Mouse (Mus musculus): ENCODE measurements at regions not wholly inside any gene's neighbourhood (a gene's known extent, or its start where the extent isn't known, plus 50 kb on each side); places are given as distances from the start of the nearest gene placed in this dataset.

DNA sequence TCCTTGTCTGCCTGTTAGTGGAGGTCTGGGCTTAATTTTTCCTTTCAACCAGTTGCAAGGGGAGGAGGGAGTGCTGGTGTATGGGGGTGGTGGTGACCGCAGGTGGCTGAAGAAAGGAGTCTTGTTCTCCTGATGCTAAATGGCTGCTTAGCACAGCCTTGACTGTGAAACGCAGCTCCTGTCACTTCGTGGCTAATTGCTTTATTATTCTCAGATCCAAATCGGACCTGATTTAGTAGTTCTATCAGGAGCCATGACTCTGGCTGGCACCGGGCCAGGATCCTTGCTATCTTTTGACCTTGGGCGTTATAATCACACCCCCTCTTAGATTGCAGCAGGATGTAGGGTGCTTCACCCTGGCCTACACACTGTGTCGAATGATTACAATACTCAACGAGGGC lies 726.8 kb downstream of the Bcl11a start:
- peak; percentile 24 to 30 for DNase-seq (ENCODE audit: low spot score in 2 of 2)

DNA sequence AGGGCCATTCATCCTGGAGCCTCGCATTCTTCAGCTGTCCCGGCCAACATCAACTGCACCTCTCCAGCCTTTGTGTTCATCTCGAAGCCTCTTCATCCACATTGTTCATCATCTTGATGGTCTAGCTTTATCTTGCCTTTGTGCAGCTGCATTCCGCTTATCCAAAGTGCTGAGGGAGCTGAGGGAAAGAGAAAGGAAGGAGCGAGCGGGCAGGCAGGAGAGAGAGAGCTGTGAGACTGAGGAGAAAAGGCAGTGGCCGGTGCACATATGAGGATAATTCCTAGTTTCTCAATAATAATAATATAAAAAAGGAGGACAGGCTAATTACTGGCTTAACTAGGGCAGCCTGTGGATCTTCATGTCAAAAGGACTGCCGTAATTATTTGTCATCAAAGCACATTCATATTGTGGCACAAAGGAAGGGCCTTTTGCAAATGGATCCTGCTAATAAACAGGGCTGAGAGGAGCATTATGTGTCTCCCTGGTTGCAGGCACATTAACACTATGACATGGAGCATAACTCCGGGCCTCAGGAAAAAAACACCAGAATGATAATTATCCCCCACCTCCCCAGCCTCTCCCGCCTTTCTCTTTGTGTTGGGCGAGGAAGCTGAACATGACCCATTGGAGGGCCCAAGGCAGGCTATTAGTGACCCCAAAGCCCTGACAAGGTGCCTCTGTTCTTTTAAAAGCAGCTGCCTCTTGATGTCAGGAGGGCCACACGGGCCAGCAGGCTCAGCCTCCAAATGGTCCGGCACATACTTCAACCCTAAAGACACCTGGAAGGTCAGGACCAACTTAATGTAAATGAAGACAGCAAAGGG lies 751.9 kb downstream of the Bcl11a start:
- no peak for DNase-seq (ENCODE audit: low spot score in 2 of 2)

DNA sequence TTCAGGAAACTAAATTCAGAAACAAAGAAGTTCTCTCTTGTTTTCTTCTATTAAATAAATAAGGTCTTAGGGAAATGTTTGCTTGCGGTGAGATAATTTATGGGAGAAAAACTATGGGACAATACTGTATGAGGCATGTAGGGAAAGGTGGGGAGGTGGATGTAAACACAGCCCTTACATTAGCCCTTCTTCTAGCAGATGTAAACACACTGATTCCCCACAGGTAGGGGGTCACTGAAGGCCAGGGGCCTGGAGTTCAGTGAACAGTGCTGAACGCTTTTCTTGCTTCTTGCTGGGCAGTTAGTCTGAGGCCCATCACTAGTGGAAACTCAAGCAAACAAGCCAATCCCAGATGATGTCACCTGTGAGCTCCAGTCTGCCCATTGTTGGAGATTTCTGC lies 752.6 kb downstream of the Bcl11a start:
- no peak for DNase-seq (ENCODE audit: low spot score in 2 of 2)

DNA sequence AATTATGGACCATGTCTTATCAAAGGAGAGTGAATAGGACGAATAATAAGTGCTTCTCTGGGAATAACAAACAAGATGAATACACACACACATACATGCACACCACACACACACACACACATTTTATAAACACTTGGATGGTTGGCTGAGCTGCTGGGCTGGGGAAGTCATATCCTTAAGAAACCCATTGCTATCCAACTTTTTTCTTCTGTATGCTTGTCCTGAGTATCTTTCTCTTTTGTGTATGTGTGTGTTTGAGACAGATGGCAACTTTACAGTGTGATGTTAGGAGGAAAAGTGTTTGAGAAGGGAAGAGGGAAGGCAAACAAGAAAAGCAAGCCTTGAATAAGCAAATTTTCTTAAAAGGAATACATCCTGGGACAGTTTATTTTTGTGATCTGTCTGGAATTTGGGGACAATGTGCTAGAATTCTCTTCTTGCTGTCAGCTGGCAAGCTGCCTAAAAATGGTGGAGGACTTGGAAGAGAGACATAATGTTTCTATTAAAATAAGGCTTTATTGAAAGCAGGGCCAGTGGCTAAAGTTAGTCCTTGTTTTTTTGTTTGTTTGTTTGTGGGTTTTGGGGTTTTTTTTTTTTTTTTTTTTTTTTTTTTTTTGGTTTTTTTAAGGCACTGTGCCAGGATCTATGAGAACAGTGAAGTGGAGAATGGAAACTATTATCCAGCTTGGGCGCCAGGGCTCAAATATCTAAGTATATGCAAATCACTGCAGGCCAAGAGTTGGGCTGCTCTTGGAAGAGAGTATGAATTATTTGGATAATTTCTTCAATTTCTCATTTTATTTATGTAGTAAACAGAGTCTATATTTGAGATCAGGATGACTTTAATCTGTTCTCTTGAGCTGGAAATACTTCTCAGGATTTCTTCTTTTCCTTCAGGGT lies 766.2 kb downstream of the Bcl11a start:
- peak; percentile 41 to 45 for DNase-seq (ENCODE audit: low spot score in 2 of 2)

DNA sequence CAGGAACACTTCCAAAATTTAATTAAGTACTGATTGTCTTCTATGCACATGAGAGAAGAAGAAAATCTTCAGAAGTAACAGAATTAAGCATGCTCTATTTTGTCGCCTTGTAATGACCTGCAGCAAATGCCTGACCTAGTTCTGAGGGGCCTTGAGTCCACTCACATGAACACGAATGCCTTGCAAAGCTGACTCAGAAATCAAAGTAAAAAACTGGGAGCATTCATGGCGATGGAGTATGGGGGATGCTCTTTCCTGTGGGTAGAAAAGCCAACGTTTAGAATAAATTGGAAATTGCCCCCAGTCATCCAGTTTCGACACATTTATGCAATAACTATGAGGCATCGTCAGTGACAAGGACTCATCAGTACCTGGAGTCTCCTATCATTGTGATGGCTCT lies 779.1 kb downstream of the Bcl11a start:
- DNase-seq (ENCODE audit: low spot score in 2 of 2) = no peak

DNA sequence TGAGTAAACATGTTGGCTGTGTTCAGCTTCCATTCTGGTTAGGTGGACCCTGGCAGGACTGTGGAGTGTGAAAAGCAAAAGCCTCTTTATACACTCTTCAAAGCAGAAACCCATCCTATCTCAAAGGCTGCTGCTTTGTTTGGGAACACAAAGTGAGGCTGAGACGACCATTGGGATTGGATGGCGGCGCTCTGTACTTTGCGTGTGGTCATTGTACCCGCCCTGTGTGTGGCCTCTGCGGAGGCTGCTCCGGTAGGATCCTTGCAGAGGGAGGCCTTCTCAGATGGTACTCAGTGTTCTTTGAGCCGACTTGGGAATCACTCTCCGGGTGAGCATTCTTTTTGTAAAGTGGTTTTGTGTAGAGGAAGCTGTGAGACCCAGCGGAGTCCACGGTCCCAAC lies 786.8 kb downstream of the Bcl11a start:
- DNase-seq (ENCODE audit: low spot score in 2 of 2) = no peak

DNA sequence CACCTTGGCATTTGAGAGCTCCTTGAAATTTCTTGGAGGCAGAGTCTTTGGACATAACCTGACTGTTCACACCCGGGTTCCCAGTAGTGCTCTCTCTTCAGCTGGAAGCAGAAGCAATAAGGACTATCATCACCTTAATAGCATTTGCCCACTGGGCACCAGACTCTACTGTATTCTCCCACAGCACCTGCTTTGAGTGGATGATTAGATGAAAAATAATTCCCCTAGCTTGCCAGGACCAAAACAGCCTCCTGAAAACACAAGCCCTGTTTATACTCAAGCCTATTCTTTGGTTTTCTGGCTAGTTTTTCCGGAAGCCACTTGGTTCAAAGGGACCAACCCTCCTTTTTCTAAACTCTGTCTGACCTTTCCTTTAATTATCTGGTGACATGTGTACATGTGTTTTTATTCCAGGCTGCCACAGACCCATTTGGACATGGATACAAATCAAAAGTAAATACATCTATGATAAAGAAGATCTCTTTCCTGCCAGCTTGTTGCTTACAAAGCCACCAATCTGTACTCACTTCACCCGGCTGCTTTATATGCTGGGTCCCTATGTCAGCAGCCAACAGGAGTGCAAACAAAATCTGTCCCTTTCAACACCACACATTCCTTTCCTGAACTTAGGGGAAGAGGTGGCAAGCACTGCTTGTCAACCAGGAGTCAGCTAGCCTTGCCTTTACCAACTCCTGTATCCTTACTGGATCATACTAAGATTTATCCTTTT lies 787.4 kb downstream of the Bcl11a start:
- DNase-seq (ENCODE audit: low spot score in 2 of 2) = no peak
